Mouse (Mus musculus) heart, postnatal 0 days (tissue): ENCODE measurements at regions not wholly inside any gene's neighbourhood (a gene's known extent, or its start where the extent isn't known, plus 50 kb on each side); places are given as distances from the start of the nearest gene placed in this dataset.

Source experiments
- CTCF ChIP-seq: IDR thresholded peaks from 2 replicates; pipeline ENCODE4 v1.5.1; 2016; ENCODE audit warnings: antibody characterized with exemption, control low read depth, low read depth
- EP300 ChIP-seq: IDR thresholded peaks from 2 replicates; pipeline ENCODE4 v1.6.1; 2016; ENCODE audit warnings: antibody characterized with exemption, low read depth

DNA sequence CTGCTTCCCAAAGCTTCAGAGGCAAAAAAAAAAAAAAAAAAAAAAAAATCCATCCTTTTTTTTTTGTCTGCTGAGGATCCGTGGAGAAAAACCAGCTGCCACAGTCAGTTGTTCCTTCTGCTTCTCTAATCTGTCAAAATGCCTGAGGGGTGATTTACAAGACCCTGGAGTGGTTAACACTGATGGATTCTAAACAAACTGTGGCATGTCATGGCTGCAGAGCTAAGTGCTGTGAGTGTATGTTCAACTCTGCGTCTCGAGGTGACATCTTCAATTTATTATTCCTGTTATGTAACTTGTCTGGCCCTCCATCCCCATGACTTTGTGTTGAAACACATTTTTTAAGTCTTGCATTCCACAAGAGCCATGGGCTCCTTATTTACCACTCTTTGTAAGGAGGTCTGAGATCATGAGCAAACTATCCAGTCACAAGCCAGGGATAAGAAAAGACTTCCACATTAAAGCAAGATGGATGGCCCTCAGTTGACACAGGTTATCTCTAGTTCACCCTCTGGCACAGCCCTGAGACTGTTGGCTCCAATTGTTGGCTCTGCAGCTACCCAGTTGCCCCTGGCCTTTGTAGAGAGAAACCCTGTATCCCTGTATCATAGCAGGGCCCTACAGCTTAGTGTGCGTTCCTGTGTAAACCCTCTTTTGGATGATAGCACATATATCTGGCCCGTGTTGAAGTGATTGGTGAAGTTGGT is 153.6 kb downstream of the Thbs2 start:
- TF ChIP-seq CTCF (no peak), EP300 (no peak)
